Comparison of ENCODE assay signal across 28 mouse cellular contexts in genomic region chr7:50422422-50423195, GRCm38 (mm10).
"Had no signal": no experiment of that assay in that cellular context is flagged by ENCODE, and none has a peak within 500 bp of the region (broad histone marks: within the 10 kb centered on the region; RNA-seq: fewer than 3 reads in every experiment).

No protein-coding gene starts in this region.

- H3K27me3 ChIP-seq: heart, embryonic 13.5 days; heart, embryonic 15.5 days; intestine, embryonic 15.5 days; limb, embryonic 12.5 days; liver, embryonic 13.5 days; liver, embryonic 15.5 days had no signal

- H3K36me3 ChIP-seq: heart, embryonic 13.5 days; heart, embryonic 15.5 days; intestine, embryonic 15.5 days; limb, embryonic 10.5 days; limb, embryonic 12.5 days; liver, embryonic 13.5 days; liver, embryonic 15.5 days had no signal

- H3K27ac ChIP-seq: heart, adult 2 months; heart, embryonic 13.5 days; heart, embryonic 15.5 days; hindbrain, embryonic 14.5 days; intestine, embryonic 15.5 days; layer of hippocampus, adult 2 months; left cerebral cortex, adult 2 months; limb, embryonic 10.5 days; limb, embryonic 12.5 days; liver, embryonic 13.5 days; liver, embryonic 15.5 days had no signal

- H3K4me1 ChIP-seq: heart, embryonic 13.5 days; heart, embryonic 15.5 days; intestine, embryonic 15.5 days; limb, embryonic 10.5 days; limb, embryonic 12.5 days; liver, embryonic 13.5 days; liver, embryonic 15.5 days had no signal

- H3K9ac ChIP-seq: heart, embryonic 13.5 days; heart, embryonic 15.5 days; hindbrain, embryonic 14.5 days; intestine, embryonic 15.5 days; limb, embryonic 12.5 days; liver, embryonic 13.5 days; liver, embryonic 15.5 days; liver, postnatal 0 days had no signal

- H3K4me3 ChIP-seq: heart, adult 2 months; heart, embryonic 13.5 days; heart, embryonic 15.5 days; intestine, embryonic 15.5 days; layer of hippocampus, adult 2 months; left cerebral cortex, adult 2 months; limb, embryonic 10.5 days; limb, embryonic 12.5 days; liver, embryonic 13.5 days; liver, embryonic 15.5 days had no signal

- H3K4me2 ChIP-seq: heart, embryonic 11.5 days; heart, embryonic 13.5 days; heart, embryonic 15.5 days; hindbrain, embryonic 14.5 days; intestine, embryonic 15.5 days; limb, embryonic 12.5 days; liver, embryonic 11.5 days; liver, embryonic 13.5 days; liver, embryonic 15.5 days had no signal

- ATAC-seq: hindbrain, embryonic 16.5 days; inflammation-experienced regulatory T-cells, adult 6 months; intestine, embryonic 15.5 days; intestine, postnatal 0 days; liver, postnatal 0 days had no signal

- DNase-seq: gastrocnemius, postnatal 14 days; gastrocnemius, postnatal 36 days; heart, adult 11 months; heart, adult 2 months; heart, postnatal 14 days; heart, postnatal 36 days; kidney, adult 18-20 months; kidney, adult 8-10 months; kidney, postnatal 10 days; kidney, postnatal 25 days; kidney, postnatal 4 days; liver; liver, embryonic 13.5 days; liver, postnatal 0 days had no signal

- H3K9me3 ChIP-seq: heart, embryonic 13.5 days; heart, embryonic 15.5 days; intestine, embryonic 15.5 days; limb, embryonic 10.5 days; limb, embryonic 12.5 days; liver, embryonic 13.5 days; liver, embryonic 15.5 days had no signal
